Mouse (Mus musculus) embryonic fibroblast, embryonic 13.5 days (primary cell): ENCODE data around the gene Tm9sf2. TPM values are rescaled to one million over a fixed set of nuclear protein-coding genes. Genes with fewer than 3 reads are reported as not detected.

Experiments
- H3K27ac ChIP-seq: 2 replicates; pipeline ENCODE4 v1.5.1; 2012; ENCODE audit warnings: low read length, control low read depth, inconsistent platforms; ENCODE audit not compliant: insufficient read depth
- H3K4me1 ChIP-seq: 2 replicates; pipeline ENCODE4 v1.6.1; 2011; ENCODE audit warnings: low read length; ENCODE audit not compliant: control insufficient read depth, insufficient read depth
- H3K4me3 ChIP-seq: 2 replicates; pipeline ENCODE4 v1.5.1; 2011; ENCODE audit warnings: mild to moderate bottlenecking, control low read depth, low read length; ENCODE audit not compliant: insufficient read depth
- CTCF ChIP-seq: IDR thresholded peaks from 2 replicates; pipeline ENCODE4 v1.5.1; 2011; ENCODE audit warnings: mild to moderate bottlenecking, control low read depth, low read length, moderate library complexity, borderline replicate concordance; ENCODE audit not compliant: insufficient read depth
- POLR2A ChIP-seq: IDR thresholded peaks from 2 replicates; pipeline ENCODE4 v1.6.1; 2011; ENCODE audit warnings: low read depth, mild to moderate bottlenecking, control low read depth, low read length, moderate library complexity
- polyA plus RNA-seq: library from polyadenylated mRNA; stranded (reverse); fragments of >200 nt; gene quantifications from 2 replicates; pipeline ENCODE4 v1.2.4, GENCODE M21; 2011; ENCODE audit warnings: low read depth; ENCODE audit not compliant: missing spikeins, insufficient read length

Tm9sf2 gene
- polyA plus RNA-seq, 1 experiment = 161 TPM

DNA sequence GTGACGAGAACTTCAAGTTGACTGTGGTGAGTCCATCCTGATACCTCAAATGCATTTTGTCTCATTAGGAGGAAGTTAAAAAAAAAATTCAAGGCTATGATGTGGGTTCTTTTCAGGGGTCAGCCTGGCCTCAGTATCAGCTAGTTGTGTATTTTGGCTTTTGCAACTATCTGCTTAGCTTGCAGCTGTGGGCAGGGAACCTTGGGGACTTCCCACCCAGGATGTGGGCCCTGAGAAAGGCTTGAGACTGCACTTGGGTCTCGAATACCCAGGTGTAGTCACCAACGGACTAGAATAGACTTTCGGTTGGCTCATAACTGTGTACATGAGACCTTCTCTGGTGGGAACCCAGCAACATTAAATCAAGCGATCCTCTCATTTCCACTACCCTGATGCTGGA lies 33.4 kb upstream of the Tm9sf2 start:
- Histone ChIP-seq H3K4me3 (no peak overlapping the region), H3K4me1 (no peaks in the 10 kb centered on the region), H3K27ac (no peak overlapping the region)
- TF ChIP-seq CTCF (no peak), POLR2A (no peak)

DNA sequence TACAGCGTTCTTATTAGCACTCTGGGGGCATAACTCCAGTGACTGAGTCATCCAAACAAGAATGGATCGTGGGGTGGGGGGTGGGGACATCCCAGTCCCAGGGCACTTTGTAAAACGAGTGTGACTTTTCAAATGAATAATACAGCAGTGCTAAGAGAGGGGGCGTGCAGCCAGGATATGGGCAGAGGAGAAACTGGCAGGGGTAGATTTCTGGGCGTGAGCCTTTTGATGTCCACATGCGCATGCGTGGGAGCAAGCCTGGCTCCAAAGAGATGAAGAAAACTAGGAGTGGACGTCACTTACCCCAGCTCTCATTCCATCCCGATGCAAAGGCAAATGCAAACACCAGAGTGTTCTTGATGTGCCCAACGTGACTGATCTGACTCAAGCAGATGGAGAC lies 32.5 kb upstream of the Tm9sf2 start:
- no peaks in the 10 kb centered on the region for H3K4me1 ChIP-seq
- no peak overlapping the region for H3K27ac ChIP-seq
- TF ChIP-seq CTCF (no peak), POLR2A (no peak)
- no peak overlapping the region for H3K4me3 ChIP-seq

GRCm38 (mm10) chr14:122075485-122076200 lies 31.2 kb upstream of the Tm9sf2 start:
- no peak overlapping the region for H3K27ac ChIP-seq
- H3K4me3 ChIP-seq = no peak overlapping the region
- no peaks in the 10 kb centered on the region for H3K4me1 ChIP-seq
- TF ChIP-seq CTCF (no peak), POLR2A (no peak)

DNA sequence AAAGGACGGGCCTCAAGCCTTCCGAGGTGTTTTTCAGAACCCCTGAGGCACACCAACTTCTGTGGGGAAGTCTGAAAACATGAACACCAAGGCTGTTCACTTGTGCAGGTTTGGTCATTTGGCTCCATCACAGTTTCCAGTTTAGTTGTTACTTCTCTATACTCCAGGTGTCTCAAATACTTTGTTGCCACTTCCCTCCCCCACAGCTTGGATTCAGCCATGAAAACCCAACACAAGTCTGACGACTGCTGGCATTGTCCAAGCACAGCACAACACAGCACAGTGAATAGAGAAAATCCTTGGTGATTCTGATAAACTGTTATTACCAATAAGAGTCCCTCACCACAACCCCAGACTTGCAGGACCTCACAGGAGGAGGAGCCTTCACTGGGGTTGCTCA lies 29.8 kb upstream of the Tm9sf2 start:
- no peak overlapping the region for H3K4me3 ChIP-seq
- TF ChIP-seq POLR2A (no peak), CTCF (no peak)

DNA sequence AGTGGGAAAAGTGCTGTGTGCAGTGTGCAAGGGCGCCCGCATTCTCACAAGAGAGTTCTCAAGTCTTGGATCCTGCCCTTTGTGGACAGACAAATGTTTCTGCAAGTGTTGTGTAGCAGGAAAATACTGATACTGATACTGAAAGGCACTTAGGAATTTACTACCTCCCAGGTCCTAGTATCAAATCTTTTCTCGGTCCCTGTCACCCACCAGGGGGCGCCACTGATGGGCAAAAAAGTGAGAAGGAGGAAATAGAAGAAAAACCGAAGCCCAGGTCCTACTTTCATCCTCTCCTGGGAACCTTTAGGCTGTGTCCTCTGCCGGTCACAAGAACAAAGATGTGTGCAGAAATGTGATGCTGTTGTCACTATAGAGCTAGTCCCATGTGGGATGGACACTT lies 27.4 kb upstream of the Tm9sf2 start:
- TF ChIP-seq CTCF (no peak), POLR2A (no peak)
- Histone ChIP-seq H3K4me3 (no peak overlapping the region), H3K27ac (no peak overlapping the region), H3K4me1 (no peaks in the 10 kb centered on the region)

More for the DNA sequence above, 29.8 kb upstream of the Tm9sf2 start:
- Histone ChIP-seq H3K27ac (no peak overlapping the region), H3K4me1 (no peaks in the 10 kb centered on the region)

DNA sequence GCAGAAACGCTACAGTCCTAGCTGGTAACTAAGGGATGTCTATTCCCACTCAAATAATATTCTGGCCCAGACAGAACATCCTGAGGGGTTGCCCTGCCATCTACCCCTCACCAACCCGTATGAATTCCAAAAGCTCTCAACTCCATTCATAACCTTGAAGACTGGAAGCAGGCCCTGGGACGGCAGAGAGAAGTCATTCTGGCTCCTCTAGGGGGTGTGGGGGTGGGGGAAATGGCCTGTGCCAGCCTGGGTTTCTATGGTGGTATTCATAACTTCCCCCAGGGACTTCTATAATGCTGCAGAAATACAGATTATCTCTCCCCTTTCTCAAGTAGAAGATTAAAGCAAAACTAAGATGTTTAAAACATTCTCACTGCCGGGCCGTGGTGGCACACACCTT lies 26.9 kb upstream of the Tm9sf2 start:
- TF ChIP-seq CTCF (no peak), POLR2A (no peak)
- H3K27ac ChIP-seq = no peak overlapping the region
- no peak overlapping the region for H3K4me3 ChIP-seq
- H3K4me1 ChIP-seq = no peaks in the 10 kb centered on the region

- TF ChIP-seq CTCF = no peak
- no peak for TF ChIP-seq POLR2A
- no peak overlapping the region for H3K27ac ChIP-seq
- no peaks in the 10 kb centered on the region for H3K4me1 ChIP-seq
- H3K4me3 ChIP-seq = no peak overlapping the region
Measured at GRCm38 (mm10) chr14:122081308-122081707, 25.5 kb upstream of the Tm9sf2 start.

GRCm38 (mm10) chr14:122083499-122083898 lies 23.3 kb upstream of the Tm9sf2 start:
- Histone ChIP-seq H3K4me3 (no peak overlapping the region), H3K4me1 (no peaks in the 10 kb centered on the region), H3K27ac (no peak overlapping the region)
- TF ChIP-seq POLR2A (no peak), CTCF (no peak)

DNA sequence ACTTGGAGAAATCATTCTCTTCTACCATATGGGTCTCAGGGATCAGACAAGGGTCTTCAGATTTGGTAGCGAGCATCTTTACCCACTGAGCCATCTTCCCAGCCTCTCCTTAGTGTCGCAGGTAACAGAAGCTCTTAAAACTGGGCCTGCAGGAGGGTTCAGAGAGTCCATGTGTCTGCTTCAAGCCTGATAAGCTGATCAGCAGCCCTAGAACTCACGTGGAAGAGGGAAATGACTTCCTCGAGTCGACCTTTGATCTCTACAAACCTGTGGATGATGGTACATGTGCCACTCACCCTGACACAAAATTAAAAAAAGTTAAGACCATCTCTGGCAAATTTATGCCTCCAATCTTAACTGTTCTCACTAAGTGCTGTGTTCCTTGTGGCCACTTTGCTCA lies 18.9 kb upstream of the Tm9sf2 start:
- Histone ChIP-seq H3K4me3 (no peak overlapping the region), H3K27ac (no peak overlapping the region), H3K4me1 (no peaks in the 10 kb centered on the region)
- TF ChIP-seq POLR2A (no peak), CTCF (no peak)

- Histone ChIP-seq H3K4me3 (no peak overlapping the region), H3K27ac (no peak overlapping the region), H3K4me1 (no peaks in the 10 kb centered on the region)
- TF ChIP-seq POLR2A (no peak), CTCF (no peak)
Measured at GRCm38 (mm10) chr14:122092363-122092762, 14.5 kb upstream of the Tm9sf2 start.
